Mouse (Mus musculus) liver, embryonic 12.5 days (tissue): ENCODE results near the gene Psd4. TPM values are rescaled to one million over a fixed set of nuclear protein-coding genes. Genes with fewer than 3 reads are reported as not detected.

Experiments
- ATAC-seq: fragments of 200-750 bp; cut with Nextera tagmentation; 2 replicates; pipeline ENCODE4 v1.8.0; 2017; ENCODE audit warnings: moderate number of reproducible peaks, mild to moderate bottlenecking, moderate library complexity
- H3K27ac ChIP-seq: fragments of 300-500 bp; sonication (generic); 2 replicates; pipeline ENCODE4 v1.5.1; 2016; ENCODE audit warnings: mild to moderate bottlenecking
- H3K27me3 ChIP-seq: fragments of 300-500 bp; sonication (generic); replicated peaks from 2 replicates; pipeline ENCODE4 v1.6.1; 2016; ENCODE audit warnings: mild to moderate bottlenecking, moderate library complexity
- H3K36me3 ChIP-seq: fragments of 300-500 bp; sonication (generic); 2 replicates; pipeline ENCODE4 v1.6.1; 2016; ENCODE audit warnings: mild to moderate bottlenecking, moderate library complexity
- H3K4me1 ChIP-seq: fragments of 300-500 bp; sonication (generic); 2 replicates; pipeline ENCODE4 v1.6.1; 2016
- H3K4me2 ChIP-seq: fragments of 300-500 bp; sonication (generic); 2 replicates; pipeline ENCODE4 v1.6.1; 2016; ENCODE audit warnings: mild to moderate bottlenecking, moderate library complexity
- H3K4me3 ChIP-seq: fragments of 300-500 bp; sonication (generic); 2 replicates; pipeline ENCODE4 v1.5.1; 2016; ENCODE audit warnings: mild to moderate bottlenecking, moderate library complexity
- H3K9ac ChIP-seq: fragments of 300-500 bp; sonication (generic); 2 replicates; pipeline ENCODE4 v1.6.1; 2016; ENCODE audit warnings: mild to moderate bottlenecking, moderate library complexity
- H3K9me3 ChIP-seq: fragments of 300-500 bp; sonication (generic); replicated peaks from 2 replicates; pipeline ENCODE4 v1.6.1; 2016; ENCODE audit warnings: mild to moderate bottlenecking, moderate library complexity
- WGBS: fragments of 180-500 bp; shearing (Covaris S2); methylation state at CpG from one replicate; pipeline ENCODE4 v1.1.7; 2016; ENCODE audit not compliant: insufficient replicate concordance; 5-methylcytosine and 5-hydroxymethylcytosine counted together
- polyA plus RNA-seq: library from polyadenylated mRNA; unstranded; fragments of >200 nt; fragmentation: Nextera tagmentation; extraction: Ambion mirVana; gene quantifications from 2 replicates; pipeline ENCODE4 v1.2.1, GENCODE M21; 2016

Gene Psd4
- polyA plus RNA-seq, 1 experiment from 2014 or later = 13.1 TPM

DNA sequence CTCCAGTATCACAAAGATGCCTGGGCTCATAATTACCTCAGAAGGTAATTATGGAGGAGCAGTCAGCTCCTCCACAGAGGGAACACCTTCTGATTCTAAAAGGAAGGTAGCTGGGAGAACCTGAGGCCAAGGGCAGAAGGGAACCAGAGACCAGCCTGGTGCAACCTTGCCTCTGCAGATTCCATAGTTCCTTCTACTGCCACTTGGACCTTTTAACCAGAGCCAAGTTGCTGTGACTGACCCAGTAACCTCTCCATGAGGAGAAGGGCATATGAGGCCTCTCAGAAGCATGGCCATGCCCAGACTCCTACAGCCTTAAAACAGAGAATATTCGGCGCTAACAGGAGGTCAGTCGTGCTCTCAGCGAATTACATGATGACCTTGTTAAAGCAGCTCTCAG lies 50.2 kb downstream of the Psd4 start:
- no peak overlapping the region for H3K4me3 ChIP-seq
- H3K4me1 ChIP-seq = no peaks in the 10 kb centered on the region
- no peaks in the 10 kb centered on the region for H3K9me3 ChIP-seq
- ATAC-seq = no peak
- H3K27ac ChIP-seq = no peak overlapping the region
- no peak overlapping the region for H3K9ac ChIP-seq
- H3K4me2 ChIP-seq = no peak overlapping the region
- no peaks in the 10 kb centered on the region for H3K36me3 ChIP-seq
- 81% methylated on average over 4 of the region's 4 CpGs for WGBS
- peaks cover 18% of the 10 kb centered on the region for H3K27me3 ChIP-seq

DNA sequence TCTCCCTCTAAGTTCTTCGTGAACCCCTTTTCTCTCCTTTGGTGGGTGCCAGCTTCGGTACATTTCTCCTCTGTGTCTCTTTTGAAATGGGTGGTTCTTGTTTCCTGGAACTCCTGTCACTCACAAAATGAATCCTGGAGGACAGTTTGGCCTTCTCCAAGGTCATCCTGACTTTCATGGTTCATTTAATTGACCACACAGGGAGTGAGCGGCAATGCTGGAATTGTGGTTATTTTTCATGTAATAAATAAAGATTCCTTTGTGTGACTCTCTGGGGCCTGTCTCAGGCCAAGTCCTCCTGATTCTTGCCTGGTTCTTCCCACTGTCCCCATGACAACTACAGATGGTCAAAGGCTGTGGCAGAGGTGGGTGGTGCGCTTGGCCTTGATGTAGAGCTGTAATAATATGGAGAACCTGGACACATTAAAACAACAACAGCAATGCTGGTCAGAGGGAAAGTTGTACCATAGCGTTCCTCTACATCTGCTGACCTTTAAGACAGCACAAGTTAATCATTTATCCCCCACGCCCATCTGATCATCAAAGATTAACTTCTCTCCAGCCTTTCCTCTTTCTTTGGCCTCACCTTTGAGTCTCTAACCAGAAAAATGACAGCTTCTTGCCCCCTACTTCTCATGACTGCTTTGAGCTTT lies 54.0 kb downstream of the Psd4 start:
- no peaks in the 10 kb centered on the region for H3K4me1 ChIP-seq
- no peak overlapping the region for H3K4me2 ChIP-seq
- no peak overlapping the region for H3K9ac ChIP-seq
- no peak for ATAC-seq
- H3K27ac ChIP-seq = no peak overlapping the region
- 71% methylated on average over 6 of the region's 6 CpGs for WGBS
- H3K36me3 ChIP-seq = no peaks in the 10 kb centered on the region
- peaks cover 9% of the 10 kb centered on the region for H3K27me3 ChIP-seq
- H3K9me3 ChIP-seq = no peaks in the 10 kb centered on the region
- H3K4me3 ChIP-seq = no peak overlapping the region

DNA sequence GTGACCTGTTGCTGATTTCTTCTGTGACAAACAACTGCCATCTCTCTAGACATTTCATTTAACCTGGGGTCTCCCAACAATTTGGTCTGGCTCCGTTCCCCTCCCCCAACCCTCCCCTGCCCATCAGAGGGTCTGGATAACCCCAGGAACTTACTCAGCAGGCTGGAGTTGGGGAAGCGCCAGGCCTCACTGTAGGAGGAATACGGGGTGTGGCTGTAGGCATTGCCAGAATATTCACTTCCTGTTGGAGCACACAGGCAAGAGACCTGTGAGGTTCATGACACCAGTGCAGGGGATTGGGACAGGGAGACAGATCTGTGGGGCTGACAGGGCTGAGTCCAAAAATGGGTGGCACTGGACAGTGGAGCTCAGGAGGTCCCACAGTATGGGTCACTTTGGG lies 55.4 kb downstream of the Psd4 start:
- Histone ChIP-seq H3K36me3 (no peaks in the 10 kb centered on the region), H3K4me3 (no peak overlapping the region), H3K9me3 (no peaks in the 10 kb centered on the region), H3K9ac (no peak overlapping the region), H3K27me3 (no peaks in the 10 kb centered on the region), H3K4me1 (no peaks in the 10 kb centered on the region), H3K27ac (no peak overlapping the region), H3K4me2 (no peak overlapping the region)
- ATAC-seq = no peak
- WGBS = 47% methylated on average over 3 of the region's 3 CpGs

DNA sequence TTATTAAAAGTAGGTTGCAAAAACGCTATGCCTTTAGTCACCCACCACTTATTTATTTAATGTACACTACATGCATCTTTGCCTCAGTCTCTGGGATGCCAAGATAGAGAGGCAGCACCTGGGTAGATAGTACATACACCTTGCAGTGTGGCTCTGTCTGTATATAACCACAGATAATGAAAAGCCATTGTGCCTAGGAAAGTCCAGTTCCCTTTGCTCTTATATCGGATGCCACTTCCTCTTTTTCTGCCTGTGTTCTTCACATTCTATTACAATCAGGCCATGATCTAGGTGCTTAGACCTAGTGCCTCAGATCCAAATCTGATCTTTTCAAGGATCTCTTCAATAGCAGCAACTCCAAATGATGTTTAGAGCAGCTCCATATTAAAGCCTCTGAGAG lies 58.2 kb downstream of the Psd4 start:
- Histone ChIP-seq H3K4me3 (no peak overlapping the region), H3K27ac (no peak overlapping the region), H3K4me1 (no peaks in the 10 kb centered on the region), H3K27me3 (no peaks in the 10 kb centered on the region), H3K36me3 (no peaks in the 10 kb centered on the region), H3K9me3 (no peaks in the 10 kb centered on the region), H3K4me2 (no peak overlapping the region), H3K9ac (no peak overlapping the region)
- no peak for ATAC-seq
- 43% methylated on average over 2 of the region's 2 CpGs for WGBS

DNA sequence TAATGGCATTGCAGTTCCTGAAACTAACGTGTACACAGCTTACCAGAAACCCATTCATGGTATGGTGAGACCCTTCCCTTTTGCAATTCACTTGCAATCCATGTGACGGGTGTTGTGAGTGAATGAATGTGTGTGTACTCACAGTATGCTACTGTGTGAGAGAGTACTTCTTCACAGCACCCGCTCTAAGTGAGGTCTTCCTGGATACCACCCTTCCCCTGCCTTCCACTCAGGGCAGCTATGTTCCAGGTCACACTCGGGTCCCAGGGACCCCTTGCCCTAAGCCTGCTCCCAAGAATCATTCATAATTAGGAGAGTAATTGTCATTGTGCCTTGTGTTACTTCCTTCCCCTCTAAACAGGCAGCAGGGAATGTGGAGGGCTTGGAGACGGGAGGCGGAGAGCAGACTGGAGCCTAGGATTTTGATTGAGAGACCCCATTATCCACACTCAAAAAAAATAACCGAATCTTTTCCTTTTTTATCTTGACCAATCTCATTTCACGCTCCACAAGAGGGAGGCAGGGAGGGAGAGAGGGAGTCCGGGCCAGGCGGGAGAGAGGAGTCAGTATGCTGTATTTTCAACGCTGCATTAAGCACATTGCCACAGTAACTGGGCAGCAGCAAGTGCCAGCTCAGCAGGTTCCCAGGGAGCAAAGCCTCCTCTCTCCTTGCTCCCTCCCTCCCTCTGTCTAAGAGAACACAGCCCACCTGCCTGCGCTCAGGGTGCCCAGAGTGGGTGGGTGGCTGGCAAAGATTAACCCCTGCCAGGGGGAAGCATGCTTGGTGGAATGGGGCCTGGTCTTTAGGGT lies 60.7 kb downstream of the Psd4 start:
- Histone ChIP-seq H3K4me2 (no peak overlapping the region), H3K36me3 (no peaks in the 10 kb centered on the region), H3K9ac (no peak overlapping the region), H3K4me1 (no peaks in the 10 kb centered on the region), H3K27me3 (no peaks in the 10 kb centered on the region), H3K4me3 (no peak overlapping the region), H3K9me3 (no peaks in the 10 kb centered on the region), H3K27ac (no peak overlapping the region)
- ATAC-seq = no peak
- WGBS = 55% methylated on average over 12 of the region's 12 CpGs

DNA sequence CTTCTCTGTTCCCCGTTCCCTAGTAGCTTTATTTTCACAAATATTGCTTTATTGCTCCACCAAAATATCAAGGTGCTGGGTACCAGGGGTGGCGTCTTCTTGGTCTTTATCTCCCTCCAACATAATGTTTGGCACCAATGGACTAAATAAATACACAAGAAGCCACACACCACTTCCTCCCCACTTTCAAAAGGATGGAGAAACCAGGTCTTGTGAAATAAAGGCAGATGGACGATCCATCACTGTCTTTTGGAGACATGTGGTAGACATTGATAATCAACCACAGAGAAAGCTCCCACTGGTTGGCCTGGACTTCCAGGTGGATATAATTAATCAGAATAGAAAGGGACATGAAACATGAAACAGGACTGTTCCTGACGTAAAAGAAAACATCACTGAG lies 62.4 kb downstream of the Psd4 start:
- WGBS = 31% methylated on average over 4 of the region's 4 CpGs
- no peak for ATAC-seq
- H3K27me3 ChIP-seq = no peaks in the 10 kb centered on the region
- H3K4me3 ChIP-seq = no peak overlapping the region
- no peak overlapping the region for H3K27ac ChIP-seq
- H3K4me2 ChIP-seq = no peak overlapping the region
- no peaks in the 10 kb centered on the region for H3K9me3 ChIP-seq
- no peaks in the 10 kb centered on the region for H3K36me3 ChIP-seq
- H3K9ac ChIP-seq = no peak overlapping the region
- H3K4me1 ChIP-seq = no peaks in the 10 kb centered on the region

DNA sequence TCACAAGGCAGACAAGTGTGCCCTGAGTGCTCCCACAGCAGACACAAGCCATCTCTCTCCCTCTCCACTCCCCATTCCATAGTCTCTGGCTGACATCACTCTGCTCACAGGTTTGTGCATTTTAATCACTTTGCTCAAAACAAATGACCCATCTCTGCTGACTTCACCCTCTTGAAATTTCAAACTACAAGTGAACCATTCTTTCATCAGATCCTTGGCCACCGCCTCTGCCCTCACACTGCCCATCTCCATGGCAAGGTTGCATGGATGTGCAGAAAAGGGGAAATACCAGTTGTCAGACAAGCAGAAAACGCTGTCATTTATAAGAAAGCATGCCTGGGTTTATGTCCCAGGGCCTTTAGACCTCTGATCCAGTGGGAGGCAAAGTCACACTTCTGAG lies 67.3 kb downstream of the Psd4 start:
- Histone ChIP-seq H3K36me3 (no peaks in the 10 kb centered on the region), H3K27ac (no peak overlapping the region), H3K9ac (no peak overlapping the region), H3K4me1 (no peaks in the 10 kb centered on the region), H3K27me3 (no peaks in the 10 kb centered on the region), H3K9me3 (no peaks in the 10 kb centered on the region), H3K4me2 (no peak overlapping the region), H3K4me3 (no peak overlapping the region)
- ATAC-seq = no peak
- WGBS = 55% methylated on average over 2 of the region's 2 CpGs

DNA sequence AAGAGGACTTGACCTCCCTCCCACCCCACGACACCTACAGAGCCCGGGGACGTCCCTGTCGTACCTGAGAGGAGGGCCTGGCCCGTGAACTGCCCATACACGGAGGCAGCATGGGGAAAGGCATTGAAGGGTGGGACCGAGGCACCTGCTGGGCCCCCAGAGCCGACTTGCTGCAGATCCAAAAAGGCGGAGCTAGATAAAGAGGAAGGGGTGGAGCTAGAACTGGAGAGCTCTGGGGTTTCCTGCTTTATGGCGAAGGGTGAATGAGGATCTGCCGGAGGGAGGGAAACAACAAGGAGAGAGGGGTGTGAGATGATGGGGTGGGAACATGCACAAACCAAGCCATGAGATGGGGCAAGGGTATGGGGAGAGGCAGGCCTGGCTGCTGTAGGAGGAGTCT lies 68.3 kb downstream of the Psd4 start:
- H3K27ac ChIP-seq = no peak overlapping the region
- H3K9ac ChIP-seq = no peak overlapping the region
- H3K36me3 ChIP-seq = no peaks in the 10 kb centered on the region
- WGBS = 48% methylated on average over 11 of the region's 11 CpGs
- no peaks in the 10 kb centered on the region for H3K27me3 ChIP-seq
- no peak overlapping the region for H3K4me2 ChIP-seq
- no peak for ATAC-seq
- H3K4me1 ChIP-seq = no peaks in the 10 kb centered on the region
- no peaks in the 10 kb centered on the region for H3K9me3 ChIP-seq
- no peak overlapping the region for H3K4me3 ChIP-seq

DNA sequence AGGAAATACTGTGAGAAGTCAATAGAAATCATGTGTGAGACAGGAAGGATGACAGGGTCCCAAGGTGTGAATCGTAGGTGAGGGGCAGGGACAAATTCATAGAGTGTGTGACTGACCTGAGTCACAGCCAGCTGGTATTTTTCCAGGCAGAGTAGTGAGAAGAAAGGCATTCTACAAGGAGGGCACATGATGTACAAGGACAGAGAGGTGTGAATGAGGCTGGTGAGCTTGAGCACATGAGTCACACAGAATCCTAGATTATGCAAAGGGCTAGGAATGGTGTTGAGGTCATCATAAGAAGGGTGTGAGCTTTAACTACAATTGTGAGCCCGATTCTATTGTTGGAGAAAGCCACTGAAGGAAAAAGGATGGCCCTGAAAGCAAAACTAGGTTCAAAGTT lies 72.7 kb downstream of the Psd4 start:
- H3K4me3 ChIP-seq = no peak overlapping the region
- no peaks in the 10 kb centered on the region for H3K36me3 ChIP-seq
- 54% methylated on average over 2 of the region's 2 CpGs for WGBS
- no peaks in the 10 kb centered on the region for H3K27me3 ChIP-seq
- H3K4me1 ChIP-seq = no peaks in the 10 kb centered on the region
- H3K9me3 ChIP-seq = no peaks in the 10 kb centered on the region
- H3K27ac ChIP-seq = no peak overlapping the region
- H3K4me2 ChIP-seq = no peak overlapping the region
- no peak overlapping the region for H3K9ac ChIP-seq
- no peak for ATAC-seq

DNA sequence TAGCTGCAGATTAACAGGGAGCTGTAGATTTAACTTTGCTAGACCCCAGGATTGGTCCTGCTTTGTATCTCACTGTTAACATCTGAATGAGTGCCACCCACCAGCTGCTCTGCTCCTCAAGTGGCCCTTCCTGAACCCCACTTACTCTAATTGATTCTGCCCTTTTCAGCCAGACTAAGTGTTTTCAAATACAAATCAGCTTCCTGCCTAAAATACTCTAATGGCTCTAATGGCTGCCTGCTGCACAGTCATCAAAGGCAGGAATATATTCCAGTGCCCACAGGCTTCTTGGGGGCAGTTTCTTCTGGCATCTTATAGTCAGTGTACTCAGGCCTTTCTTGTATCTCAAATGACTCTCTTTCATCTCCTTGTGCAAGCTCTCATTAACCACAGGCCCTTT lies 74.5 kb downstream of the Psd4 start:
- H3K36me3 ChIP-seq = no peaks in the 10 kb centered on the region
- no peak overlapping the region for H3K4me3 ChIP-seq
- no peak for ATAC-seq
- no peak overlapping the region for H3K9ac ChIP-seq
- no peaks in the 10 kb centered on the region for H3K9me3 ChIP-seq
- no peaks in the 10 kb centered on the region for H3K4me1 ChIP-seq
- H3K4me2 ChIP-seq = no peak overlapping the region
- no peaks in the 10 kb centered on the region for H3K27me3 ChIP-seq
- H3K27ac ChIP-seq = no peak overlapping the region

DNA sequence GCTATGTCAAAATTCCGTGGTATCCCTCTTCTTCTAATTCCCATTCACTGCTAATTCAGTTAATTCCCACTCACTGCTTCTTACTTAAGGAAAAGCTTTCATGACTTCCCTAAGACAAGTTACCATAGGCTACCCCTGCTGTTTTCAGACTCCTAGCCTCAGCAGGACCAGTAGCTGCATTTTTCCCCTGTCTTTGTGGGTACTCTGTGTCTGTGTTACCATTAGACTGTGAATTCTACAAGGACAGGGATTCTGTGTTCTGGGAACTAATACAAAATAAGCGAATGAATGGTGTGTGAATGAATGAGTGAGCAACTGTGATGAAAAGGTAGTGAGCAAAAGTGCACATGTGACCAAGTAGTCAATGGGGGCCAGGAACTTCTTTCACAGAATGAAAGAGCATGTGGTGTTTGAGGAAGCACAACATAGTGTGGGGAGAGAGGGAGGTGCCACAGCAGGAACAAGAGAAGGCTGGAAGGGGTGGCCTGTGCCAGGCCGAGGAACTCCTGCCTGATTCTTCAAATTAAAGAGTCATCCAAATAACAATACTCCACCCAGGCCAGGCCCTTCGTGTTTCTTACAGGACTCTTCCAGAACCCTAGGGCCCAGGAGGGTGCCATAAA lies 75.0 kb downstream of the Psd4 start:
- no peak for ATAC-seq
- Histone ChIP-seq H3K4me3 (no peak overlapping the region), H3K27me3 (no peaks in the 10 kb centered on the region), H3K27ac (no peak overlapping the region), H3K36me3 (no peaks in the 10 kb centered on the region), H3K4me2 (no peak overlapping the region), H3K4me1 (no peaks in the 10 kb centered on the region), H3K9me3 (no peaks in the 10 kb centered on the region), H3K9ac (no peak overlapping the region)
- 41% methylated on average over 4 of the region's 4 CpGs for WGBS

DNA sequence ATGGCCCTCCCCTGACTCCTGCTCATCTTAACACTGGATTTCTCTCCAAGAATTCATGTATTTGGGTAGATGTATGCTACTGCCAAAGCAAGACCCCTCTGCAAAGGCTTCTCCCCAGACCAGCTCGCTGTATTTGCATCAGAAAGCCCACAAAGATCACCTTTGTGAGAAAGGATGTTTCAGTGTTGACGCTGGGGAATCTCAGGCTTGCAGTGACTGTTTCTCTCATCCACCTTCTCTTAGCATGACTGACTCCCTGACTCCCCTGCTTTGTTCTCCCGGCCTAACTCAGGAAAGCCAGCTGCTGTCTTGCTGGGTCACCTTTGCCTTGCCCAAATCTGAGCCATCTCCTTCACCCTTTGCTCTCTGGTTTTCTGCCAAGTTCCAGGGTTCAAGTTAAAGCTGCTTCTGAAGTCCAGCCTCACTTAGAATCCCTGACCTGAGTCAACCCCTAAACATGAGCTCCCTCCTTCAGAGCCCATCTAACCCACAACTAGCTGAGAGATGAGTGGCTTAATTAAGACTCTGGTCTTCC lies 75.9 kb downstream of the Psd4 start:
- 53% methylated on average over 3 of the region's 3 CpGs for WGBS
- no peaks in the 10 kb centered on the region for H3K27me3 ChIP-seq
- H3K4me2 ChIP-seq = no peak overlapping the region
- ATAC-seq = no peak
- no peak overlapping the region for H3K9ac ChIP-seq
- H3K9me3 ChIP-seq = no peaks in the 10 kb centered on the region
- no peaks in the 10 kb centered on the region for H3K36me3 ChIP-seq
- no peaks in the 10 kb centered on the region for H3K4me1 ChIP-seq
- H3K4me3 ChIP-seq = no peak overlapping the region
- no peak overlapping the region for H3K27ac ChIP-seq
